Mouse (Mus musculus): Measurements from ENCODE around the gene Nrde2.

GRCm38 (mm10) chr12:100176469-100177056 is 17.1 kb upstream of the Nrde2 start:
- TF ChIP-seq POLR2A (IDR thresholded peaks at IDR 0.05; ENCODE audit: insufficient read depth, low read length): no peak
- TF ChIP-seq CTCF (IDR thresholded peaks at IDR 0.05; ENCODE audit: low read depth, low read length): no peak
- TF ChIP-seq EP300 (IDR thresholded peaks at IDR 0.05; ENCODE audit: insufficient read depth, low read depth, low read length): no peak
